Mouse (Mus musculus): ENCODE results near the gene Adra2c. TPM values are rescaled to one million over a fixed set of nuclear protein-coding genes. Genes with fewer than 3 reads are reported as not detected.

Gene Adra2c
- polyA plus RNA-seq, 1 experiment from 2014 or later, result not detected

DNA sequence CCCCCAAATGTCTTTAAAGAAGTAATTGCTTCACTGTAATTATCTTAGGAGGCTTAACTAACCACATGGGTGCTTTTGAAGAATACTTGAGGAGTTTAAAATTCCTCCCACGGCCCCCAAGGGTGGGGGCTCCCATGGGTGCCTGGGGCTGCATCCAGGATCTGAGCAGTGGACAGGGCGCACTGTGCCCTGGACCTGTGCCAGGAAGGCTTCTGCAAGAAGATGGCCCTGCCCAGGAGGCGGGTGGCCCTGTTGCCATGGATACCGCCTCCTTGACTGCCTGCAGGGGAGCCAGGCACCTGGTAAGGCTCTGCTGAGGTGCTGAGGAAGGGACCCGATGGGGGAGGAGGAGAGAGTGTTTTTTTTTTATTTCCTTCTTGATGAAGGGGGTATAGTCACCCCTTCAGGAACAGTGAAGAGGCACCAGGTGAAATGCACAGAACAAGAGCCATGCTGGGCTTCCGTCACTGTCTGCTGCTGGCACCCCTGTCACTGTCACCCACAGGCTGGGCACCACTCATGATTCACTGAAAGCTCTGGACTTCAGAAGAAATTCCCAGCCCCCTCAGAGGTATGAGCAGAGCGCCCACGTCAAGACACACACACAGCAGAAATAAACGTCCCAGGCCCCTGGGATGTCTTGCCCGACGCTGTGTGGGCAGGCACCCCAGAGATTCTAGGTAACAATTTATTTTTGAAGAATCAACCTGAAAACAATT is 32.4 kb upstream of the Adra2c start:
- H3K36me3 ChIP-seq (ENCODE audit: insufficient read depth, low read length), result no peaks in the 10 kb centered on the region
- H3K9me3 ChIP-seq (ENCODE audit: low read length), result 0 out of 2 replicates have a peak, but pooled peaks cover 2% of the 10 kb centered on the region
- H3K4me1 ChIP-seq (ENCODE audit: insufficient read depth, low read depth, low read length), result no peaks in the 10 kb centered on the region
- no peak overlapping the region for H3K4me2 ChIP-seq (replicated peaks; ENCODE audit: low read depth, low read length)
- H3K27ac ChIP-seq (ENCODE audit: low read length), result no peak overlapping the region
- 41% methylated on average over 11 of the region's 11 CpGs for WGBS
- ATAC-seq, result no peak
- no peak for DNase-seq (ENCODE audit: low spot score)
- no peaks in the 10 kb centered on the region for H3K27me3 ChIP-seq (replicated peaks; ENCODE audit: insufficient read depth, low read length)
- H3K4me3 ChIP-seq (ENCODE audit: low read depth, low read length), result no peak overlapping the region
- H3K9ac ChIP-seq (replicated peaks; ENCODE audit: low read depth), result no peak overlapping the region
- TF ChIP-seq CTCF (IDR thresholded peaks at IDR 0.05) (no peak), EP300 (IDR thresholded peaks at IDR 0.05) (no peak)

DNA sequence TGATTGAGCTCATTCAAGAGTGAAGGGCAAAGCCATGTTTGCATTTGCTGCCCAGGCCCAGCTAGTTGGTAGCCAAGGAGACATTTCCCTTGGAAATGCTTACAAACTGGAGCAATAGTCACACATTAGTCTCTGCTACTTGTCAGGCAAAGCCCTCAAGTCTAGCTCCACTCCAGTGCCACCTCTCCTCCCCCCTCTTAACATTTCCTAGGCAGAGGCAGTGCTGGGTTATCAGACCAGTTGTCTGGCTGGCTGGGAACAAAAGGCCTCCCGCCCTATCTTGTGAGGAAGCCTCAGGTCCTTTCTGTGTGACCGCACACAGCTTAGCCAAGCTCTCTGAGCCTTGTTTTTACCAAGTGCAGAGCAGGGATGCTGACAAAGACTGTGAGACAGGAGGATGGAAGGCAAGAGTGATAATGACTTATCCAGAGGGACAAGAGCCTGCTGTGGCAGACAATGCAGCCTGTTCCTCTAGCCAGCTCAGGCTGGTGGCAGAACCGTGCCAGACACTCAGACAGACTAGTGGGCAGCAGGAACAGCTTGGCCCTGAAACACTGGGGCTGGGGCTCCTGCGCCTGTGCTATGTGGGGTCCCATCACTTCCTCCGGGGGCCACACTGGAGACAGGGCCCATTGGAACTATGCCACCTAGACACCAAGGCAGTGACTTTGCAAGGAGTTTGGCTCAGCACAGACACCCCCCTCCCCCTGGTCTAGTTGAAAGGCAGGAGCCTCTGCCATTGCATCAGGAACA is 23.0 kb upstream of the Adra2c start:
- TF ChIP-seq EP300 (IDR thresholded peaks at IDR 0.05), result no peak
- Histone ChIP-seq H3K4me2 (replicated peaks; ENCODE audit: low read depth, low read length) (no peak overlapping the region), H3K4me1 (ENCODE audit: insufficient read depth, low read depth, low read length) (no peaks in the 10 kb centered on the region), H3K9me3 (ENCODE audit: low read length) (no peaks in the 10 kb centered on the region), H3K36me3 (ENCODE audit: insufficient read depth, low read length) (no peaks in the 10 kb centered on the region), H3K9ac (replicated peaks; ENCODE audit: low read depth) (no peak overlapping the region), H3K4me3 (ENCODE audit: low read depth, low read length) (no peak overlapping the region), H3K27ac (ENCODE audit: low read length) (no peak overlapping the region), H3K27me3 (replicated peaks; ENCODE audit: insufficient read depth, low read length) (no peaks in the 10 kb centered on the region)
- no peak for ATAC-seq
- WGBS, result 53% methylated on average over 5 of the region's 5 CpGs
- peak; percentile 14 for DNase-seq (ENCODE audit: low spot score)

DNA sequence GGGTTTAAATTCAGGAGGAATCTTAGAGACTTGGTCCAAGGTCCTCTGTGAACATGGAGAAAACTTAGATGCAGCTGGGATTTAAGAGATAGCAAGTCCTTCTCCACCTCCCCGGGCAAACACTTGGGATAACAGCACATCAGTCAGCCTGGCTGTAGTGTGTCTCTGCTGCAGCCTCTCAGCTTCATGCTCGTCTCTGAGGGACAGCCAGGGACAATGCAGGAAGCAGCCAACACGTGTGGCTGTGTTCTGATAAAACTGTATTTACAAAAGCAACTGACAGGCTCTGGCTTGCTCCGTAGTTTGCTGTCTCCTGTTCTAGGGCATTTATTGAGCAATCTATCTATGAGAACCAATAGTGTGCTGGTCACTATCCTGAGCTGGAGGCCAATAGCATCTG is 14.4 kb upstream of the Adra2c start:
- Histone ChIP-seq H3K4me3 (ENCODE audit: low read depth, low read length) (no peak overlapping the region), H3K27ac (ENCODE audit: low read length) (no peak overlapping the region), H3K27me3 (replicated peaks; ENCODE audit: insufficient read depth, low read length) (no peaks in the 10 kb centered on the region), H3K4me1 (ENCODE audit: insufficient read depth, low read depth, low read length) (no peaks in the 10 kb centered on the region), H3K36me3 (ENCODE audit: insufficient read depth, low read length) (no peaks in the 10 kb centered on the region), H3K9me3 (ENCODE audit: low read length) (no peaks in the 10 kb centered on the region), H3K4me2 (replicated peaks; ENCODE audit: low read depth, low read length) (no peak overlapping the region), H3K9ac (replicated peaks; ENCODE audit: low read depth) (no peak overlapping the region)
- TF ChIP-seq EP300 (IDR thresholded peaks at IDR 0.05) (no peak), CTCF (IDR thresholded peaks at IDR 0.05) (no peak)
- ATAC-seq (peak; percentile 30), DNase-seq (ENCODE audit: low spot score) (peak; percentile 8)
- WGBS, result 11% methylated on average over 4 of the region's 4 CpGs

DNA sequence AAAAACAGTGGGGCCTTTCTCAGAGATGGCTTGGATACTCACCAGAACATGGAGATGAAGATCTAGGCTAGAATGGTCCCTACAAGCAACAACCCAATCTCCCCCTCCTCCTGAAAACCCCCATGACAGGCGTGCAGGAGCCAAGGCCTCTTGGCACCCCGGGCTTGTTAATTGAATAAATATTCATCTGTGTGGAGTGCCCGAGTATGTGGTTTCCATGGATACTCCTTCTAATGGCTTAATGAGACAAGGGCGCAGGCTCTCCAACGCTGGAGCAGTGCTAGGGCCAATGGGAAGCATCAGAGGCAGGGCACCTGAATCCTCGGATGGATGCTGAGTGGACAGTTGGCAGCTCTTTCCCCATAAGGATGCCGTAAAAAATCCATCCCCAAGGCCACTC is 10.6 kb upstream of the Adra2c start:
- H3K27ac ChIP-seq (ENCODE audit: low read length), result no peak overlapping the region
- DNase-seq (ENCODE audit: low spot score) (no peak), ATAC-seq (no peak)
- no peak overlapping the region for H3K4me2 ChIP-seq (replicated peaks; ENCODE audit: low read depth, low read length)
- no peaks in the 10 kb centered on the region for H3K9me3 ChIP-seq (ENCODE audit: low read length)
- no peaks in the 10 kb centered on the region for H3K36me3 ChIP-seq (ENCODE audit: insufficient read depth, low read length)
- no peak overlapping the region for H3K9ac ChIP-seq (replicated peaks; ENCODE audit: low read depth)
- TF ChIP-seq EP300 (IDR thresholded peaks at IDR 0.05), result no peak
- no peak for TF ChIP-seq CTCF (IDR thresholded peaks at IDR 0.05)
- WGBS, result 37% methylated on average over 7 of the region's 7 CpGs
- H3K4me3 ChIP-seq (ENCODE audit: low read depth, low read length), result no peak overlapping the region
- H3K4me1 ChIP-seq (ENCODE audit: insufficient read depth, low read depth, low read length), result no peaks in the 10 kb centered on the region
- no peaks in the 10 kb centered on the region for H3K27me3 ChIP-seq (replicated peaks; ENCODE audit: insufficient read depth, low read length)

DNA sequence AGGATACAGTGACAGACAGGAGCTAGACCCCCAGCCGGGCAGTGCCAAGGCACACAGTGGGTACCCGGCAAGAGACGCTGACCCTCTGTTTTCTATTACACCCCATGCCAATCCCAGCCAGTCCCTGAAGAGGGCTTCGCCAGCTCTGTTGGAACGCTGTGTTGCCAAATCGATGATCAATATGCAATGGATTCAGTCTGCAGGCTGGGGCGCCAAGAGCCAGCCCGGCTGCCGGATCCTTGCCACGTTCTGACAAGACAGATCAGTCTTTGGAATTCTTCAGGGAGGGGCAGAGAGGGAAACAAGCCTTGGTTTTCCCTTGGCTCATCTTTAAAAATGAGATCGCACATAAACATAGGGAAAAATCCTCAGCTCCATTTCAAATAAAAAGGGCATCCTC is 2.8 kb upstream of the Adra2c start:
- no peak overlapping the region for H3K27ac ChIP-seq (ENCODE audit: low read length)
- H3K9me3 ChIP-seq (ENCODE audit: low read length), result no peaks in the 10 kb centered on the region
- no peak overlapping the region for H3K9ac ChIP-seq (replicated peaks; ENCODE audit: low read depth)
- H3K4me2 ChIP-seq (replicated peaks; ENCODE audit: low read depth, low read length), result no peak overlapping the region
- WGBS, result 61% methylated on average over 11 of the region's 11 CpGs
- H3K27me3 ChIP-seq (replicated peaks; ENCODE audit: insufficient read depth, low read length), result peaks cover 37% of the 10 kb centered on the region
- DNase-seq (ENCODE audit: low spot score), result no peak
- no peak for TF ChIP-seq CTCF (IDR thresholded peaks at IDR 0.05)
- no peak for TF ChIP-seq EP300 (IDR thresholded peaks at IDR 0.05)
- H3K36me3 ChIP-seq (ENCODE audit: insufficient read depth, low read length), result no peaks in the 10 kb centered on the region
- ATAC-seq, result no peak
- no peak overlapping the region for H3K4me3 ChIP-seq (ENCODE audit: low read depth, low read length)
- no peaks in the 10 kb centered on the region for H3K4me1 ChIP-seq (ENCODE audit: insufficient read depth, low read depth, low read length)

DNA sequence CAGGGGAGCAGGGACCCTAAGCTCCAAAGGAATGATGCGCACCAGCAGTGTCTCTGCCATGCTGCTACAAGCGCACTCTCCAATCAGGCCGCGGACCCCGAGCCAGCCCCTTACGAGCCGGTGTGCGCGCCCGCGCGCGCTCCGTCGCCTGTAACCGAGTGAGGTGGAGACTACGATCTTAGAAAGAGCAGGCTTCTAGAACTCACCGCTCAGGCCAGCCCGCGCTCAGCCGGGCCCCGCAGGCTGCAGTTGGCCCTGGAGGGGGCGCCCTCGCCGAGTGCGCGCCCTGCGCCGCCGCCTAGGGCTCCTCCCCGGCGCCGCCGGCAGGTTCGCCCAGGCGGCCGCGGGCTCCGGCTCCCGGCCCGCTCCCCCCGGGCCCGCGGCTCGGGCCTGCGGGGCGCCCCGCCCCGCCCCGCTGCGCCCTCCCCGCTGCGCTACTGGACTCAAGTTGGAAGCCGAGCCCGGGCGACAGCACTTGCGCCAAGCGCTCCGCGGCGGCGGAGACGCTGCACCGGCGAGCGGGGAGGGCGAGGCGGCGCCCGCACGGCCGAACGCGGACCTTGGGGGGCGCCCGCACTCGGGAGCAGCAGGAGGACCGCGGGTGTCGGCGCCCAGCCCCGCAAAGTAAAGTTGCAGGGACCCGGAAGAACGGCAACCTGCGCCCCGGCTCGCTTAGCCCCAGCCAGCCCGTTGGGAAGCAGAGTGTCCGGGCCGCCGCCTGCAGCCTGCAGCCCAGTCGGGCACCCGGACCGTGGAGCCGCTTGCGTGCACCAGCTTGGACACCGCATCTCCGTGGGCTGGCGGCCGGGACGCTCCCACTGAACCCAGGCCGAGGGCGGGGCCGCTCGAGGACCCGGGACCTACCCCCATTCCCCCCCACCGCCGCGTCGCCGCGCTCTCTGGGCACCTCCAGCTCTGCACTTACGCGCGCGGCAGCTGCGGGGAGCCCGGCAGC is 899 bp downstream of the Adra2c start:
- H3K27ac ChIP-seq (ENCODE audit: low read length), result no peak overlapping the region
- H3K9me3 ChIP-seq (ENCODE audit: low read length), result no peaks in the 10 kb centered on the region
- peak overlapping the region; percentile 65 for H3K4me2 ChIP-seq (replicated peaks; ENCODE audit: low read depth, low read length)
- WGBS, result under 1% methylated on average over 79 of the region's 118 CpGs
- TF ChIP-seq CTCF (IDR thresholded peaks at IDR 0.05), result no peak
- TF ChIP-seq EP300 (IDR thresholded peaks at IDR 0.05), result no peak
- peak overlapping the region; percentile 35 for H3K4me3 ChIP-seq (ENCODE audit: low read depth, low read length)
- H3K4me1 ChIP-seq (ENCODE audit: insufficient read depth, low read depth, low read length), result no peaks in the 10 kb centered on the region
- DNase-seq (ENCODE audit: low spot score), result no peak
- ATAC-seq, result peak; percentile 50; the same call in 1 of the 2 replicates
- H3K36me3 ChIP-seq (ENCODE audit: insufficient read depth, low read length), result no peaks in the 10 kb centered on the region
- peaks cover 54% of the 10 kb centered on the region for H3K27me3 ChIP-seq (replicated peaks; ENCODE audit: insufficient read depth, low read length)
- H3K9ac ChIP-seq (replicated peaks; ENCODE audit: low read depth), result no peak overlapping the region
